Mouse (Mus musculus): ENCODE measurements around the gene Susd6. TPM values are rescaled to one million over a fixed set of nuclear protein-coding genes. Genes with fewer than 3 reads are reported as not detected.
A peak's percentile ranks its signal among the peaks of the same experiment; 100 is the strongest.

Gene Susd6
- total RNA-seq, 1 experiment = 49.5 TPM

DNA sequence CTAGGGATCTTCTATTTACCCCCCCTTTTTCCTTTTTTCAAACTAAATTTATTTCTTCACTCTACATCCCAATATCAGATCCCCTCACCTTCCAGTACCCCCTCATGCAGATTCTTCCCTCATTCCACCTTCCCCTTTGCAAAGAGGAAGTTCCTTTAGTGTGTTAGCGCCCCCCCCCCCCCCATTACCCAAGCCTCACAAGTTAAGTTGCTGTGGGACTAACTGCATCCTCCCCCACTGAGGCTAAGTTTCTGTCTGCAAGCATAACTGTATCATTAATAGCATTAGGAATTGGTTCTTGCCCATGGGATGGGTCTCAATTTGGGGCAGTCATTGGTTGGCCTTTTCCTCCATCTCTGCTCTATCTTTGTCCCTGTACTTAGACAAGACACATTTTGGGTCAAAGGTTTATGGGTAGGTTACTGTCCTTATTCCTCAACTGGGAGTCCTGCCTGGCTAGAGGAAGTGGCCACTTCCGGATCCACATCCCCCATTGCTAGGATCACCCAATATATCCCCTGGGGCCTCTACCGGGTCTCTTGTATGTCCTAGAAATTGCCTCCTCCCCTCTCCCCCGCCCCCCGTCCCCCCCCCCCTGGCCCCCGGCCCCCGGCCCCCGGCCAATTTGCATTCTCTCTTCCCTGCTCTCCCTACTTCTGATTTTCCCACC, 44.7 kb downstream of the Susd6 start:
- no peaks in the 10 kb centered on the region for H3K36me3 ChIP-seq (ENCODE audit: control insufficient read depth, insufficient read depth, low read length, poor library complexity, severe bottlenecking)
- H3K4me1 ChIP-seq (ENCODE audit: control insufficient read depth in 2 of 2, insufficient read depth in 2 of 2, low read length in 2 of 2, poor library complexity in 1 of 2) = peaks cover 2 to 7% of the 10 kb centered on the region in 2 experiments; a peak in 3 of 4 replicates
- H3K9ac ChIP-seq (ENCODE audit: insufficient read depth, low read depth, low read length, poor library complexity, severe bottlenecking) = no peak overlapping the region
- no peak overlapping the region for H3K4me3 ChIP-seq (ENCODE audit: insufficient read depth in 1 of 2, low read depth in 1 of 2, low read length in 2 of 2, poor library complexity in 1 of 2, severe bottlenecking in 1 of 2)
- in situ Hi-C loops (cut with MboI; ENCODE audit: low sequenced_read_pairs in 2 of 2, unreplicated experiment in 2 of 2) = no loop called here
- H3K9me3 ChIP-seq (ENCODE audit: control insufficient read depth, insufficient read depth, low read depth, low read length) = no peaks in the 10 kb centered on the region
- H3K27ac ChIP-seq (ENCODE audit: insufficient read depth, low read depth, low read length, poor library complexity, severe bottlenecking) = no peak overlapping the region
- DNase-seq (ENCODE audit: low read depth, low spot score) = no peak
- TF ChIP-seq HCFC1 (IDR thresholded peaks at IDR 0.05; ENCODE audit: borderline replicate concordance, insufficient read depth, low read length) (no peak), ZC3H11A (IDR thresholded peaks at IDR 0.05; ENCODE audit: borderline replicate concordance, low read depth, low read length) (no peak), ZNF384 (IDR thresholded peaks at IDR 0.05; ENCODE audit: low read depth, low read length) (no peak), MAFK (IDR thresholded peaks at IDR 0.05; ENCODE audit: insufficient read depth, low read depth, low read length) (no peak), CHD2 (IDR thresholded peaks at IDR 0.05; ENCODE audit: low read depth, low read length) (no peak)

- H3K9me3 ChIP-seq (ENCODE audit: control insufficient read depth, insufficient read depth, low read depth, low read length) = no peaks in the 10 kb centered on the region
- H3K36me3 ChIP-seq (ENCODE audit: control insufficient read depth, insufficient read depth, low read length, poor library complexity, severe bottlenecking) = no peaks in the 10 kb centered on the region
- TF ChIP-seq ZNF384 (IDR thresholded peaks at IDR 0.05; ENCODE audit: low read depth, low read length) = no peak
- no peak for TF ChIP-seq HCFC1 (IDR thresholded peaks at IDR 0.05; ENCODE audit: borderline replicate concordance, insufficient read depth, low read length)
- TF ChIP-seq CHD2 (IDR thresholded peaks at IDR 0.05; ENCODE audit: low read depth, low read length) = no peak
- H3K4me1 ChIP-seq (ENCODE audit: control insufficient read depth in 2 of 2, insufficient read depth in 2 of 2, low read length in 2 of 2, poor library complexity in 1 of 2) = peaks cover 2 to 7% of the 10 kb centered on the region in 2 experiments; a peak in 3 of 4 replicates
- no peak overlapping the region for H3K9ac ChIP-seq (ENCODE audit: insufficient read depth, low read depth, low read length, poor library complexity, severe bottlenecking)
- no peak for DNase-seq (ENCODE audit: low read depth, low spot score)
- H3K27ac ChIP-seq (ENCODE audit: insufficient read depth, low read depth, low read length, poor library complexity, severe bottlenecking) = no peak overlapping the region
- H3K4me3 ChIP-seq (ENCODE audit: insufficient read depth in 1 of 2, low read depth in 1 of 2, low read length in 2 of 2, poor library complexity in 1 of 2, severe bottlenecking in 1 of 2) = no peak overlapping the region
- in situ Hi-C loops (cut with MboI; ENCODE audit: low sequenced_read_pairs in 2 of 2, unreplicated experiment in 2 of 2) = no loop called here
These were observed 47.3 kb downstream of the Susd6 start for GRCm38 (mm10) chr12:80837614-80838013.

- Histone ChIP-seq H3K9me3 (ENCODE audit: control insufficient read depth, insufficient read depth, low read depth, low read length) (no peaks in the 10 kb centered on the region), H3K36me3 (ENCODE audit: control insufficient read depth, insufficient read depth, low read length, poor library complexity, severe bottlenecking) (no peaks in the 10 kb centered on the region), H3K4me3 (ENCODE audit: insufficient read depth in 1 of 2, low read depth in 1 of 2, low read length in 2 of 2, poor library complexity in 1 of 2, severe bottlenecking in 1 of 2) (no peak overlapping the region), H3K9ac (ENCODE audit: insufficient read depth, low read depth, low read length, poor library complexity, severe bottlenecking) (no peak overlapping the region), H3K27ac (ENCODE audit: insufficient read depth, low read depth, low read length, poor library complexity, severe bottlenecking) (no peak overlapping the region), H3K4me1 (ENCODE audit: control insufficient read depth in 2 of 2, insufficient read depth in 2 of 2, low read length in 2 of 2, poor library complexity in 1 of 2) (peaks cover 6 to 7% of the 10 kb centered on the region in 2 experiments; a peak in 3 of 4 replicates)
- DNase-seq (ENCODE audit: low read depth, low spot score) = no peak
- in situ Hi-C loops (cut with MboI; ENCODE audit: low sequenced_read_pairs in 2 of 2, unreplicated experiment in 2 of 2) = no loop called here
- TF ChIP-seq ZNF384 (IDR thresholded peaks at IDR 0.05; ENCODE audit: low read depth, low read length) = no peak
- no peak for TF ChIP-seq HCFC1 (IDR thresholded peaks at IDR 0.05; ENCODE audit: borderline replicate concordance, insufficient read depth, low read length)
- TF ChIP-seq MAFK (IDR thresholded peaks at IDR 0.05; ENCODE audit: insufficient read depth, low read depth, low read length) = no peak
- TF ChIP-seq CHD2 (IDR thresholded peaks at IDR 0.05; ENCODE audit: low read depth, low read length) = no peak
- TF ChIP-seq ZC3H11A (IDR thresholded peaks at IDR 0.05; ENCODE audit: borderline replicate concordance, low read depth, low read length) = no peak
These were observed 48.0 kb downstream of the Susd6 start for GRCm38 (mm10) chr12:80838271-80838670.

DNA sequence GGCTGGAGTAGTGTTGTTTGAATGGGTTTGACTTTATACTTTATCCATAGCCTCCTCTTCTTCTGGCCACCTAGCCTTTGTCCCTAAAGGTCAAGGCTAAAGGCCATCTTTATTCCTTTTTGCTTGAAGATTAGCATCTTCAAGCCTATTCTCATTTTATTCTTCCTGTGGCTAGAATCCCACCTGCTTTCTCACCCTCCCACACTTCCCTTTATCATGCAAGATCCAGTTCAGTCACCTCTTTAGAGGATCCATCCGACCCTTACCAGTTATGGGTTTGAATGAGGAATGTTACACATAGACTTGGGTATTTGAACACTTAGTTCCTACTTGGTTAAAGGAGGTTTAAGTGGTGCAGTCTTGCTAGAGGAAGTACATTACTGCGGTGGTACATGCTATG, 48.5 kb downstream of the Susd6 start:
- peak; percentile 54 for DNase-seq (ENCODE audit: low read depth, low spot score)
- TF ChIP-seq MAFK (IDR thresholded peaks at IDR 0.05; ENCODE audit: insufficient read depth, low read depth, low read length) (no peak), CHD2 (IDR thresholded peaks at IDR 0.05; ENCODE audit: low read depth, low read length) (0 out of 2 replicates have a peak, but pooled peaks have one; percentile 33)
- Histone ChIP-seq H3K4me1 (ENCODE audit: control insufficient read depth in 2 of 2, insufficient read depth in 2 of 2, low read length in 2 of 2, poor library complexity in 1 of 2) (peaks cover 10 to 11% of the 10 kb centered on the region in 2 experiments; a peak in 3 of 4 replicates), H3K36me3 (ENCODE audit: control insufficient read depth, insufficient read depth, low read length, poor library complexity, severe bottlenecking) (no peaks in the 10 kb centered on the region), H3K27ac (ENCODE audit: insufficient read depth, low read depth, low read length, poor library complexity, severe bottlenecking) (no peak overlapping the region), H3K4me3 (ENCODE audit: insufficient read depth in 1 of 2, low read depth in 1 of 2, low read length in 2 of 2, poor library complexity in 1 of 2, severe bottlenecking in 1 of 2) (no peak overlapping the region), H3K9ac (ENCODE audit: insufficient read depth, low read depth, low read length, poor library complexity, severe bottlenecking) (no peak overlapping the region), H3K9me3 (ENCODE audit: control insufficient read depth, insufficient read depth, low read depth, low read length) (no peaks in the 10 kb centered on the region)
- in situ Hi-C loops (cut with MboI; ENCODE audit: low sequenced_read_pairs in 2 of 2, unreplicated experiment in 2 of 2) = no loop called here

GRCm38 (mm10) chr12:80839631-80840030, 49.3 kb downstream of the Susd6 start:
- in situ Hi-C loops (cut with MboI; ENCODE audit: low sequenced_read_pairs in 2 of 2, unreplicated experiment in 2 of 2) = no loop called here
- no peak for DNase-seq (ENCODE audit: low read depth, low spot score)
- no peaks in the 10 kb centered on the region for H3K9me3 ChIP-seq (ENCODE audit: control insufficient read depth, insufficient read depth, low read depth, low read length)

More at GRCm38 (mm10) chr12:80839631-80840030, 49.3 kb downstream of the Susd6 start:
- Histone ChIP-seq H3K4me3 (ENCODE audit: insufficient read depth in 1 of 2, low read depth in 1 of 2, low read length in 2 of 2, poor library complexity in 1 of 2, severe bottlenecking in 1 of 2) (no peak overlapping the region), H3K27ac (ENCODE audit: insufficient read depth, low read depth, low read length, poor library complexity, severe bottlenecking) (no peak overlapping the region), H3K9ac (ENCODE audit: insufficient read depth, low read depth, low read length, poor library complexity, severe bottlenecking) (no peak overlapping the region), H3K4me1 (ENCODE audit: control insufficient read depth in 2 of 2, insufficient read depth in 2 of 2, low read length in 2 of 2, poor library complexity in 1 of 2) (peaks cover 10 to 17% of the 10 kb centered on the region in 2 experiments), H3K36me3 (ENCODE audit: control insufficient read depth, insufficient read depth, low read length, poor library complexity, severe bottlenecking) (no peaks in the 10 kb centered on the region)
- no peak for TF ChIP-seq ZC3H11A (IDR thresholded peaks at IDR 0.05; ENCODE audit: borderline replicate concordance, low read depth, low read length)
- no peak for TF ChIP-seq CHD2 (IDR thresholded peaks at IDR 0.05; ENCODE audit: low read depth, low read length)
- TF ChIP-seq HCFC1 (IDR thresholded peaks at IDR 0.05; ENCODE audit: borderline replicate concordance, insufficient read depth, low read length) = no peak
- TF ChIP-seq ZNF384 (IDR thresholded peaks at IDR 0.05; ENCODE audit: low read depth, low read length) = no peak
- no peak for TF ChIP-seq MAFK (IDR thresholded peaks at IDR 0.05; ENCODE audit: insufficient read depth, low read depth, low read length)
